Mouse (Mus musculus) heart, embryonic 15.5 days (tissue): ENCODE data around the gene Vps72. TPM values are rescaled to one million over a fixed set of nuclear protein-coding genes. Genes with fewer than 3 reads are reported as not detected.
"Not testable (repeated sequence)": the region's sequence is repeated elsewhere in the genome, so short reads cannot be mapped to it uniquely, and the experiment has no call there.

Experiments used
- ATAC-seq: fragments of 200-750 bp; cut with Nextera tagmentation; replicated peaks from 2 replicates; pipeline ENCODE4 v1.8.0; 2017; ENCODE audit warnings: low read depth, moderate TSS enrichment; ENCODE audit not compliant: insufficient number of reproducible peaks, insufficient read depth, low FRiP score
- H3K27ac ChIP-seq: fragments of 300-500 bp; sonication (generic); 2 replicates; pipeline ENCODE4 v1.5.1; 2015; ENCODE audit warnings: mild to moderate bottlenecking, inconsistent platforms
- H3K27me3 ChIP-seq: fragments of 300-500 bp; sonication (generic); 2 replicates; pipeline ENCODE4 v1.6.1; 2015; ENCODE audit warnings: inconsistent platforms
- H3K36me3 ChIP-seq: fragments of 300-500 bp; sonication (generic); 2 replicates; pipeline ENCODE4 v1.6.1; 2015; ENCODE audit warnings: mild to moderate bottlenecking, inconsistent platforms
- H3K4me1 ChIP-seq: fragments of 300-500 bp; sonication (generic); replicated peaks from 2 replicates; pipeline ENCODE4 v1.6.1; 2015; ENCODE audit warnings: inconsistent platforms
- H3K4me2 ChIP-seq: fragments of 300-500 bp; sonication (generic); 2 replicates; pipeline ENCODE4 v1.6.1; 2015; ENCODE audit warnings: inconsistent platforms, mild to moderate bottlenecking, moderate library complexity
- H3K4me3 ChIP-seq: fragments of 300-500 bp; sonication (generic); 2 replicates; pipeline ENCODE4 v1.5.1; 2015; ENCODE audit warnings: mild to moderate bottlenecking, inconsistent platforms
- H3K9ac ChIP-seq: fragments of 300-500 bp; sonication (generic); 2 replicates; pipeline ENCODE4 v1.6.1; 2015; ENCODE audit warnings: mild to moderate bottlenecking, inconsistent platforms
- H3K9me3 ChIP-seq: fragments of 300-500 bp; sonication (generic); replicated peaks from 2 replicates; pipeline ENCODE4 v1.6.1; 2016; ENCODE audit warnings: inconsistent platforms
- WGBS: fragments of 180-500 bp; shearing (Covaris S2); methylation state at CpG from one replicate; pipeline ENCODE4 v1.1.7; 2015; ENCODE audit warnings: mixed read lengths; 5-methylcytosine and 5-hydroxymethylcytosine counted together
- polyA plus RNA-seq: library from polyadenylated mRNA; unstranded; fragments of >200 nt; fragmentation: Nextera tagmentation; extraction: Ambion mirVana; gene quantifications from 2 replicates; pipeline ENCODE4 v1.2.1, GENCODE M21; 2015

The Vps72 gene
- polyA plus RNA-seq, 1 experiment from 2014 or later: 79.5 TPM

DNA sequence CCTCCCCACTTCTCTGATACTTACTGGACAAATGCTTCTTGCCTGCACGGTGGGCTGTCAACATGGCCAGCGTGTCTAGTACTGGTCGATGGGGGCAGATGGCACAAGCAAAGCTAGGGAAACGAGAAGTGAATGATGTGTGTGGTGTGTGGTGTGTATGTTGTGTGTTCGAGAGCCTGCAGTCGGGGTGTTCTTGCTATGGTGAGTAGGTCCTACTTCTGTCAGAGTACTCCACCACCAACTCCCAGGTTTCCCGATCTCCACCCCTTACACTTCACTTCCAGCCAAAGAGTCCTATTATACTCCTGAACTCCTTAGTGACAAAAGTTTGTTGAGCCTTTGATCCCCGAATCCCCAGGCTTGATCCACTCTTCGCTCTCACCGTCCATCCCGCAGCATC is 22.4 kb downstream of the Vps72 start:
- peak overlapping the region; percentile 74 for H3K4me3 ChIP-seq
- peak overlapping the region; percentile 80 for H3K27ac ChIP-seq
- H3K4me2 ChIP-seq: peak overlapping the region; percentile 92
- H3K4me1 ChIP-seq: peaks cover 21% of the 10 kb centered on the region
- H3K9me3 ChIP-seq: no peaks in the 10 kb centered on the region
- peak overlapping the region; percentile 81 for H3K9ac ChIP-seq
- peak; percentile 10; the same call in 1 of the 2 replicates for ATAC-seq
- peaks cover 18% of the 10 kb centered on the region for H3K36me3 ChIP-seq
- no peaks in the 10 kb centered on the region for H3K27me3 ChIP-seq
- 49% methylated on average over 11 of the region's 11 CpGs for WGBS

DNA sequence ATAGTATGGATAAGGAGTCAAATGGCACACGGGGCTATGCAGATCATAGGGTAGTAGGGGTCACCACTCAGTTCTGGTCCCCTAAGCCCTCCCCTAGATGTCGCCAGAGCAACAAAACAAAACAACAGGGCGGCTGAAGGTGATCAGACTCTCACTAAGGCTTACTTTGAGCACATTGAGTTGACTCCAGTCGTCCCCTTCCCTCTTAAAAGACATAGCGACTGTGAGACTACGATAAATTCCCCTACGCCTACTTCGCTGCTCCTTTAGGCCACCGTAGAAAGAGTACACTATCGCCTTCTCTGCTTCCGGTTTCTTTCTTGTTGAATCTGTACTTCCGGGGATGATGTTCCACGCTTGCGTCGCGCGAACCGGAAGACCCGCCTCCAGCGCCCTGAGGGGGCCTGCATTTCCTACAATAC is 22.9 kb downstream of the Vps72 start, which contains the start of the genes Scnm1 and Lysmd1:
Gene Scnm1, minus strand, starts transcription at position 332 of the 422 bp plus-strand sequence.
Gene Lysmd1, plus strand, starts transcription at position 409 of the 422 bp plus-strand sequence.
- Histone ChIP-seq H3K4me3 (peak within 1 kb of the TSS; percentile 74), H3K9ac (peak within 1 kb of the TSS; percentile 81), H3K36me3 (peaks cover 18% of the 10 kb centered on the region), H3K9me3 (no peaks in the 10 kb centered on the region), H3K27me3 (no peaks in the 10 kb centered on the region), H3K27ac (peak within 1 kb of the TSS; percentile 80), H3K4me1 (peaks cover 21% of the 10 kb centered on the region), H3K4me2 (peak within 1 kb of the TSS; percentile 92)
- peak; percentile 89 for ATAC-seq
- under 1% methylated on average over 20 of the region's 20 CpGs for WGBS

DNA sequence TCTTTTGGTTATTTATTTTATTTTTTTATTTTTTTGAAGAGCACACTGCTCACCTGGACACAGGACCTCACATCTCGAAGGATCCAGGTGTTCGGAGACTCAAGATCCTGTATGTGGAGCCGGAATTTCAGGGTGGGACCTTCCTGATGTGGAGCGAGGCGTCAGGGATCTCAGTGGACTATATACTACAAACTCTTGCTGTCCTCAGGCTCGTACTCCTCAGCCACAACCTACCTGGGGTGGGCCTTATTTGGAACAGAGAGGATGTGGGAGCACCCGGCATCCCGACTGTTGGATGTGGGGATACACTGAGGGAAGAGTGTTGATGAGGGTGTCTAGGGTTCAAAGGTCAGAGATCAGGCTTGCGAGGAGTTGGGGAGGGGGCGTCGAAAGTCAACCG is 23.3 kb downstream of the Vps72 start:
- WGBS: no CpG with 5 or more reads among the region's 12 CpGs
- H3K4me1 ChIP-seq: peaks cover 21% of the 10 kb centered on the region
- peak; percentile 39 for ATAC-seq

DNA sequence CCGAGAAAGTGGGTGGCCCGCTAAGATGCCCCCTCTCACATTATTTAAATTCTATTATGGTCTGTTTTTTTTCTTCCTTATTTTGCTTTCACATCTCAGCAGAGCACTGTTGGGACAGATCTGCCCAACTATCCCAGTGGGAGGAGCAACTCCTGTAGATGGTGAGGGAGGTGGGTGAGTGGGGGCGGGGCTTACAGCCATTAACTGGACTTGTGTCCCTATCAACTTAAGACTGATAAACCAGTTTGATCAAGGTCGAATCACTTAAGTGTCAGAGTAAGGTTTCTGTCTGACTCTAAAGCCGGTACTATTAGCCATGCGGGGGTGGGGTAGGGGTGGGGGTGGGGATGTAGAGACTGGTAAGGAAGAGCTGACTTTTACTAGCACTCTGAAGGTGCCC is 24.2 kb downstream of the Vps72 start:
- Histone ChIP-seq H3K4me2 (peak overlapping the region; percentile 71), H3K9ac (peak overlapping the region; percentile 36), H3K4me3 (peak overlapping the region; percentile 46), H3K27ac (0 out of 2 replicates have a peak overlapping the region, but pooled peaks have one; percentile 37), H3K36me3 (peaks cover 13% of the 10 kb centered on the region; the same call in 1 of the 2 replicates), H3K27me3 (no peaks in the 10 kb centered on the region), H3K4me1 (peaks cover 21% of the 10 kb centered on the region), H3K9me3 (no peaks in the 10 kb centered on the region)
- ATAC-seq: no peak
- 9% methylated on average over 6 of the region's 6 CpGs for WGBS

More for the DNA sequence above, 23.3 kb downstream of the Vps72 start:
- Histone ChIP-seq H3K4me3 (peak overlapping the region; percentile 74), H3K36me3 (peaks cover 14% of the 10 kb centered on the region; the same call in 1 of the 2 replicates)
- H3K27ac ChIP-seq, H3K27me3 ChIP-seq, H3K9ac ChIP-seq, H3K4me2 ChIP-seq, H3K9me3 ChIP-seq: not testable (repeated sequence)

DNA sequence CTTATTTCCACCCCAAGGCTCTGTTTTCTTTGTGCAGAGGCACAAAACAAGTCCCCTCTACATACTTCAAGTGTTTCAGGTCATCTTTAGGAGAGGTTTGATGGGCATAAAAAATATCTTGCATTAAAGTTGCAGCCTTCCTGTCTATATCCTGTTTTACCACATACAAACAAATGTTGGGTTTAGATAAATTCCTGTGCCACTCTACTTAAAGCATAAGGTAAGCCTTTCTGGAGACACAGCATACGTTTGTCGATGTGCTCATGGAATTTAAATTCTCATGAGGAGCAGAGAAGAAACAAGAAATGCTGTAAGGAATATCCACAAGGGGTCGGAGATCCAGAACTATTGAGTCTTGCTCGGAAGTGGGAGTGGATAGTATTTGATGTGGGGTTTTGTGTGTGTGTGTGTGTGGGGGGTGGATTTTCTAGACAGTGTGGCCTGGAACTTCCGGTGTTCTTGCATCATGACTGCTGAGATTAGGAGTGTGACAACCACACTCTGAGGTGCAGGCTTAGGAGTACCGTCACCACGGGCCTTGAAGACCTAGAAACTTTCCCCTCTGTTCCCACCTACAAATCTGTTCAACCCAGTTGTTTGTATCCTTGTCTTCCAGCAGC is 24.7 kb downstream of the Vps72 start:
- no peak for ATAC-seq
- peaks cover 21% of the 10 kb centered on the region for H3K4me1 ChIP-seq
- 0 out of 2 replicates have a peak overlapping the region, but pooled peaks have one; percentile 37 for H3K27ac ChIP-seq
- H3K4me3 ChIP-seq: peak overlapping the region; percentile 46
- no peaks in the 10 kb centered on the region for H3K9me3 ChIP-seq
- WGBS: 69% methylated on average over 7 of the region's 7 CpGs
- H3K36me3 ChIP-seq: peaks cover 16% of the 10 kb centered on the region; the same call in 1 of the 2 replicates
- peak overlapping the region; percentile 36; the same call in 1 of the 2 replicates for H3K9ac ChIP-seq
- H3K4me2 ChIP-seq: peak overlapping the region; percentile 71
- H3K27me3 ChIP-seq: no peaks in the 10 kb centered on the region

DNA sequence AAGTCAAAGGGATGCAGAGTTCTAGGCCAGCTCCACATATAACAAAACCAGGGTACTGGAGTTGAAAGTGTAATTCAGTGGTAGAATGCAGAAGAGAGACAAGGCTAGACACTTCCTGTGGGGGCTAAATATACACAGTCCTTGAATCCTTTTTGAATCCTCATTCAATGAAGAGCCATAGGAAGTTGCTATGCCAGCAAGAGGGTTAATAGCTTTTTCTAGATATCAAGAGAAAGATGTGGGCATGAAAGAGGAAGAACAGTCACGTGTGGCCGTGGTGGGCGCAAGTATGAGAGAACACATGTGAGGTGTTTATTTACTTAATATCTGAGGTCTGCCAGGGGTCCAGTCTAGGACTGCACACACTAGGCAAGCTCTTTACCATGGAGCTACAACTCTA is 25.5 kb downstream of the Vps72 start:
- H3K4me3 ChIP-seq: no peak overlapping the region
- H3K27ac ChIP-seq: no peak overlapping the region
- H3K4me1 ChIP-seq: peaks cover 21% of the 10 kb centered on the region
- H3K36me3 ChIP-seq: peaks cover 15% of the 10 kb centered on the region; the same call in 1 of the 2 replicates
- H3K9ac ChIP-seq: no peak overlapping the region
- ATAC-seq: no peak
- 83% methylated on average over 3 of the region's 3 CpGs for WGBS
- no peaks in the 10 kb centered on the region for H3K9me3 ChIP-seq
- H3K4me2 ChIP-seq: no peak overlapping the region
- H3K27me3 ChIP-seq: no peaks in the 10 kb centered on the region

DNA sequence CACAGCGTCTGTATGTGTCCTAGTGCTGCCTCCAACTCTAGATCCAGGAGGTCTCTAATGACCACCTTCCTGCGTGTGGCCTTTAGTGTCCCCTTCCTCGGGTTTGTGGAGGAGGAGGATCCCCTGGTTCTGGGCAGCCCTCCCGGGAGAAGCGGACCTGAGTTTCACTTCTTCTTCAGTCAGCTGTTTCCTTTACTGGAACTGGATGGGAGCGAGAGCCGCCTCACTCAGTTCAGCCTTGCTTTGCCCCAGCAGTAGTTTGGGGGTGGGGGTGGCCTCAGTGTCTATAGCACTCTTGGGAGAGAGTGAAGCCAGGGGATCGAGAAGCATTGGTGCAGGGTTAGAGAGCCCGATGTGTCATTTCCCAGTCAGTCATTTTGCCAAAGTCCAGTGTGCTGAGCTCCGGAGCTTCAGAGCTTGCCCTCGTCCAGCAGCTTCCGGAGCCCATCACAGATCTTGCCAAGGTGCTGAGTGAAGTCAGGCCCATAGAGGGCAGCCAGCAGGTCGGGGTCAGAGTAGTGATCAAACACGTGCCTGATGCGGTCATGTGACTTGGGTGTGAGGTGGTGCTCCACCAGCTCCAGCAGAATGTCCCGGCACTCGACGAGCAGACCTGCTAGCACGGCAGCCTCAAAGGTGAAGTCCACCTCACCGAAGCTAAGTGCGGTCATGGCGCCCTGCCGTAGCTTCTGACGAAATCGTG is 28.9 kb downstream of the Vps72 start:
- Histone ChIP-seq H3K9me3 (no peaks in the 10 kb centered on the region), H3K9ac (no peak overlapping the region), H3K36me3 (peaks cover 9% of the 10 kb centered on the region; the same call in 1 of the 2 replicates), H3K27ac (no peak overlapping the region), H3K4me2 (peak overlapping the region; percentile 21; the same call in 1 of the 2 replicates), H3K4me1 (peaks cover 12% of the 10 kb centered on the region), H3K27me3 (no peaks in the 10 kb centered on the region), H3K4me3 (0 out of 2 replicates have a peak overlapping the region, but pooled peaks have one; percentile 6)
- no peak for ATAC-seq
- 61% methylated on average over 25 of the region's 25 CpGs for WGBS

DNA sequence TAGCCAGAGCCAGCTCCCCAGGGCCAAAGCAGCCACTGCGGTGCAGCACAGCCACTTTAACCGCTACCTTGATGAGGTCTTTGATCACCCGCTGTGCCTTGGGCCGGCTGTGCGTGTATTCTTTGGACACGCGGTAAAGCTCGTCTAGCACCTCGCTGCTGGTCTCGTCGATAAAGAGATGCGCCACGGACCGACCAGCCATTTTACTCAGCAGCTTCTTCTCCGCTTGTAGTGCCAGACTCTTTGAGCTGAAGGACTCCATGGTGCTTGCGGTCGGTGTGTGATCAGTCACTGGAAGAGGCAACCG is 29.4 kb downstream of the Vps72 start:
- no peak for ATAC-seq
- Histone ChIP-seq H3K9me3 (no peaks in the 10 kb centered on the region), H3K9ac (no peak overlapping the region), H3K4me1 (peaks cover 8% of the 10 kb centered on the region), H3K36me3 (peaks cover 9% of the 10 kb centered on the region; the same call in 1 of the 2 replicates), H3K27me3 (no peaks in the 10 kb centered on the region), H3K27ac (no peak overlapping the region), H3K4me2 (peak overlapping the region; percentile 21; the same call in 1 of the 2 replicates), H3K4me3 (0 out of 2 replicates have a peak overlapping the region, but pooled peaks have one; percentile 6)
- WGBS: 50% methylated on average over 18 of the region's 18 CpGs

DNA sequence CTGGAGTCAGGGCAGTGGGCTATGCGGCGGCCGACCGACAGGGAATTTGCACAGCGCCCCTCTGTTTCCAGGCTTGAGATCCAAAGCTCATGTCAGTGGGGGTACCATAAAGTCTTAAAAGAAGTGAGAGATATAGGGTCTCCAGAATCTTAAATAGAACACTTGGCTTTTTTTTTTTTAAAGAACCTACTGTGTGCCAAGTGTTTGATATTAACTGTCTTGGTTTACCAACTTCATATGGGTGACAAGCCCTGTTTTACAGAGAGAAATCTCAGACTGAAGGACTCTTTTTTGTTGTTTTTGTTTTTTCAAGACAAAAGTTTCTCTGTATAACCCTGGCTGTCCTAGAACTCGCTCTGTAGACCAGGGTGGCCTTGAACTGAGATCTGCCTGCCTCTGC is 30.0 kb downstream of the Vps72 start:
- Histone ChIP-seq H3K4me2 (0 out of 2 replicates have a peak overlapping the region, but pooled peaks have one; percentile 21), H3K4me1 (peaks cover 2% of the 10 kb centered on the region), H3K9me3 (no peaks in the 10 kb centered on the region), H3K27ac (no peak overlapping the region), H3K9ac (no peak overlapping the region), H3K27me3 (no peaks in the 10 kb centered on the region), H3K4me3 (no peak overlapping the region), H3K36me3 (peaks cover 9% of the 10 kb centered on the region; the same call in 1 of the 2 replicates)
- whole genome bisulfite sequencing: 87% methylated on average over 6 of the region's 6 CpGs
- no peak for ATAC-seq

DNA sequence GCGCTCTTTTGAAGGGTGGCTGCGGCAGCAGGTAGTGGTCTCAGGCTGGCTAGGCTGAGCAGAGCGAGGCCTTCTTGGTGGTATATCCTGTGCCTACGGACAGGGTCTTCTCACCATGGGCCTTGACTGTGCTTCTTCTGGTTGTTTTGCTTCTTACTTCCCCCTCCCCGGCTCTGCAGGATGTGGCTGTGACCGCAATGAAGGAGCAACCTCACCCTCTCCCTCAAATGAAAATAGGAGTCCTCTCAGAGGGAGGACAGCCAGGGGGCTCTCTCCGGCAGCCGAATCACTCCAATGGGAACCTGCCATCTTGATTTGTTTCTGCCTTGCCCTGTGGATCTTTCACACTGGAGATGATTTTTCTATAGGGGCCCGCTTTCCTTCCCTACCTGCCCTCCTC is 30.7 kb downstream of the Vps72 start:
- no peak overlapping the region for H3K4me3 ChIP-seq
- H3K27ac ChIP-seq: no peak overlapping the region
- H3K4me2 ChIP-seq: peak overlapping the region; percentile 8; the same call in 1 of the 2 replicates
- H3K9me3 ChIP-seq: no peaks in the 10 kb centered on the region
- ATAC-seq: no peak
- WGBS: 85% methylated on average over 9 of the region's 9 CpGs
- no peaks in the 10 kb centered on the region for H3K4me1 ChIP-seq
- no peaks in the 10 kb centered on the region for H3K27me3 ChIP-seq
- no peak overlapping the region for H3K9ac ChIP-seq
- peaks cover 9% of the 10 kb centered on the region; the same call in 1 of the 2 replicates for H3K36me3 ChIP-seq

DNA sequence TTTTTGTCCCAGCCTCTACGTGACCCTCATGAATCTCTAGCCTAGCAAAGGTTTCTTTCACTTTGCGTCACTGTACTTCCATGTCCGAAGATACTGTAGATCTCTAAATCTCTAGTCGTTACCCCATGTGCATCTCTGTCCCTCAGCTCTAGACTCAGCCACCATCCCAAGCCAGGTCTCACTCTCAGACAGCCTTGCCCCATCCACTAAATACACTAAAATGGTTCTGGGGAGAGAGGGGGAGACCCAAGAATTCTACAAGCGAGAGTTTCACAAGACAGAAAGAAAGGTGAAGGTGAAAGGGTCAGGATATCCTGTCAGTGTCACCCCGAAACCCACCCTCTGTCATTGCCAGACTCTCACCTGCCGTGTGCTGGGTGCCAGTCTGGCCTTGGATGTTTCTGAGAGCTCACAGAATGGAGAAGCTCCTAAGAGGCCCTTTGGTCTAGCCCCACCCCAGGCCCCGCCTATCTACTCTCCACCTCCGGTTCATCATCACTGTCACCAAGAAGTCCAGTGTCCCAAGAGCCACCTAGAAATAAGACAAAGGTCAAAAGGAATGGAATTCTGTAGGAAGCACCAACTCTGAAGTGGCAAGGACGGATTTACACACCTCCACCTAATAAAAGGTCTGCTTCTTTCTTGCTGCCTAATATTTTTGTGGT is 31.3 kb downstream of the Vps72 start, which contains the start of gene Tnfaip8l2:
Gene Tnfaip8l2, minus strand, starts transcription at position 409 of the 665 bp plus-strand sequence.
- Histone ChIP-seq H3K27ac (no peak within 1 kb of the TSS), H3K9ac (no peak within 1 kb of the TSS), H3K4me3 (no peak within 1 kb of the TSS), H3K27me3 (no peaks in the 10 kb centered on the region), H3K4me2 (peak within 1 kb of the TSS; percentile 8; the same call in 1 of the 2 replicates), H3K9me3 (no peaks in the 10 kb centered on the region), H3K4me1 (no peaks in the 10 kb centered on the region), H3K36me3 (peaks cover 9% of the 10 kb centered on the region; the same call in 1 of the 2 replicates)
- no peak for ATAC-seq
- 83% methylated on average over 10 of the region's 10 CpGs for WGBS
